Mouse (Mus musculus): ENCODE data around the gene Zfp958. TPM values are rescaled to one million over a fixed set of nuclear protein-coding genes. Genes with fewer than 3 reads are reported as not detected.
"Not testable (repeated sequence)": the region's sequence is repeated elsewhere in the genome, so short reads cannot be mapped to it uniquely, and the experiment has no call there.

Zfp958 gene
- 0.87 and 0.96 TPM in 2 replicates for polyA plus RNA-seq (2012; rRNA removed)

- WGBS, result under 1% methylated on average over 25 of the region's 25 CpGs
- DNase-seq (ENCODE audit: low read depth, low spot score), result peak; percentile 94
These were observed at the start of gene Zfp958 for GRCm38 (mm10) chr8:4612932-4613853. Zfp958 (plus strand) TSS chr8:4613167.

GRCm38 (mm10) chr8:4581986-4582385 is 31.0 kb upstream of the Zfp958 start:
- DNase-seq (ENCODE audit: low read depth, low spot score), result no peak
- 54% methylated on average over 3 of the region's 3 CpGs for WGBS

- 52% methylated on average over 6 of the region's 6 CpGs for WGBS
- DNase-seq (ENCODE audit: low read depth, low spot score), result no peak
These were observed 30.2 kb upstream of the Zfp958 start for GRCm38 (mm10) chr8:4582754-4583178.

- WGBS, result 28% methylated on average over 1 of the region's 1 CpGs
- peak; percentile 61 for DNase-seq (ENCODE audit: low read depth, low spot score)
These were observed 28.3 kb upstream of the Zfp958 start for GRCm38 (mm10) chr8:4584660-4585059.

- 51% methylated on average over 4 of the region's 4 CpGs for WGBS
- no peak for DNase-seq (ENCODE audit: low read depth, low spot score)
These were observed 26.6 kb upstream of the Zfp958 start for GRCm38 (mm10) chr8:4586356-4586755.

- WGBS, result 45% methylated on average over 9 of the region's 9 CpGs
- peak; percentile 24 for DNase-seq (ENCODE audit: low read depth, low spot score)
These were observed 24.6 kb upstream of the Zfp958 start for GRCm38 (mm10) chr8:4588165-4589000.

GRCm38 (mm10) chr8:4608896-4609295 is 4.1 kb upstream of the Zfp958 start:
- DNase-seq (ENCODE audit: low read depth, low spot score), result no peak
- WGBS, result 78% methylated on average over 7 of the region's 7 CpGs

GRCm38 (mm10) chr8:4611626-4612175 is 1.3 kb upstream of the Zfp958 start:
- not testable (repeated sequence) for DNase-seq (ENCODE audit: low read depth, low spot score)
- 79% methylated on average over 4 of the region's 4 CpGs for WGBS

GRCm38 (mm10) chr8:4627349-4627748 is 14.4 kb downstream of the Zfp958 start:
- DNase-seq (ENCODE audit: low read depth, low spot score), result no peak
- 93% methylated on average over 1 of the region's 1 CpGs for WGBS

GRCm38 (mm10) chr8:4637071-4637470 is 24.1 kb downstream of the Zfp958 start:
- no peak for DNase-seq (ENCODE audit: low read depth, low spot score)
- WGBS, result 94% methylated on average over 4 of the region's 4 CpGs

- WGBS, result 91% methylated on average over 6 of the region's 6 CpGs
- DNase-seq (ENCODE audit: low read depth, low spot score), result not testable (repeated sequence)
These were observed 30.0 kb downstream of the Zfp958 start for GRCm38 (mm10) chr8:4642974-4643373.

- WGBS, result 85% methylated on average over 7 of the region's 7 CpGs
- peak; percentile 45 for DNase-seq (ENCODE audit: low read depth, low spot score)
These were observed 43.6 kb downstream of the Zfp958 start for GRCm38 (mm10) chr8:4656536-4656935.

GRCm38 (mm10) chr8:4675191-4676003 is 62.4 kb downstream of the Zfp958 start:
- WGBS, result 88% methylated on average over 17 of the region's 17 CpGs
- DNase-seq (ENCODE audit: low read depth, low spot score), result no peak

GRCm38 (mm10) chr8:4676586-4676985 is 63.6 kb downstream of the Zfp958 start:
- DNase-seq (ENCODE audit: low read depth, low spot score), result no peak
- 89% methylated on average over 7 of the region's 7 CpGs for WGBS

GRCm38 (mm10) chr8:4677265-4678217 is 64.6 kb downstream of the Zfp958 start:
- DNase-seq (ENCODE audit: low read depth, low spot score), result peak; percentile 95
- WGBS, result under 1% methylated on average over 72 of the region's 72 CpGs

- DNase-seq (ENCODE audit: low read depth, low spot score), result peak; percentile 75
- under 1% methylated on average over 37 of the region's 37 CpGs for WGBS
These were observed 65.4 kb downstream of the Zfp958 start for GRCm38 (mm10) chr8:4678218-4678907.

- no peak for DNase-seq (ENCODE audit: low read depth, low spot score)
- WGBS, result 80% methylated on average over 8 of the region's 8 CpGs
These were observed 66.1 kb downstream of the Zfp958 start for GRCm38 (mm10) chr8:4678908-4679545.

Data from large intestine, adult 2 months (tissue).